Mouse (Mus musculus) gastrocnemius, postnatal 36 days (tissue): Measurements from ENCODE around the gene Mettl14. TPM values are rescaled to one million over a fixed set of nuclear protein-coding genes. Genes with fewer than 3 reads are reported as not detected.

Source experiments
- DNase-seq, 2 experiments: peaks; one replicate each; pipeline ENCODE4 v3.0.0; 2022
- intact Hi-C: fragments of 180-260 bp; cut with DNase I; formaldehyde crosslinking; loops from one replicate; pipeline ENCODE4 v1.15.1; 2025
- long read RNA-seq, 2 experiments: library from polyadenylated mRNA; stranded (forward); transcript quantifications; one replicate each; pipeline ENCODE4 v2.0.0; 2021
- total RNA-seq, 2 experiments: library from RNA; stranded (reverse); gene quantifications; 2 replicates each; pipeline ENCODE4 v1.2.3; 2021

The Mettl14 gene
- total RNA-seq = 1 to 10 TPM; 6.7 to 8.0 TPM
- long read RNA-seq, experiment 1, partial matches to known transcripts = 1 of 10 reads
- long read RNA-seq, experiment 1, other reads (novel, unspliced or antisense) = 8 of 10 reads
- long read RNA-seq, experiment 2, partial matches to known transcripts = 0 of 21 reads
- long read RNA-seq, experiment 2, other reads (novel, unspliced or antisense) = 19 of 21 reads

DNA sequence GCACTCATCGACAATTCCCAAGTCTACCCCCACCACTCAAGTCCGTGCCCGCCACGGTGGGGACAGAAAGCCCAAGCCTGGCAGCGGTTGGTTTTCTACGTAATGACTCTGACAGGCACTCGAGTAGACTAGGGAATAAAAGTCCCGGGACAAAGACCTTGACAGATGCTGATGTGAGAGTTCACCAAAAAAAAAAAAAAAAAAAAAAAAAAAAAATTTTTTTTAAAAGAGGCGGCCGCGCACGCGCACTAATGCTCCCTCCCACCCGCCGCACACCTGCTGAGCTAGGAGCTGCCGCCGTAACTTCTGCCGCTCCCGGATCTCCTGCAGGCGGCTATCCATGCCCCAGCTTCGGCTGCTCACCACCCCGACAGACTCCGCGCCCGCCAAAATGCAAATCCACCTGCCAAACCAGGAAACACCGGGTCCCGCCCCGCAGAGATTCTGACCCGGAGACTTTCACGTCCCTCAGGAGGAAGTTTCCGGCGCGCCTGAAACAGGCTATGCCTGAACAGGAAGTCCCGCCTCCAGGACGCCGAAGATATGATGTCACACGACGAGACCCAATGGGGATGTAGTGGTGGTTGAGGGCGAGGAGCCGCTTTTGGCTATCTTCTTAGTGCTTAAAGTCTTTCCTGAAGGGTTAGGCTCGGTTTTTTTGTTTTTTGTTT is at the start of gene Mettl14:
Gene Mettl14 (minus strand): TSS at position 623 of the 671 bp plus-strand sequence.
- intact Hi-C loops = loop anchor here (5.0 kb wide), 1 partner anchor 122 kb away; no protein-coding TSS in a partner anchor
- DNase-seq = peak; percentile 89 to 94

DNA sequence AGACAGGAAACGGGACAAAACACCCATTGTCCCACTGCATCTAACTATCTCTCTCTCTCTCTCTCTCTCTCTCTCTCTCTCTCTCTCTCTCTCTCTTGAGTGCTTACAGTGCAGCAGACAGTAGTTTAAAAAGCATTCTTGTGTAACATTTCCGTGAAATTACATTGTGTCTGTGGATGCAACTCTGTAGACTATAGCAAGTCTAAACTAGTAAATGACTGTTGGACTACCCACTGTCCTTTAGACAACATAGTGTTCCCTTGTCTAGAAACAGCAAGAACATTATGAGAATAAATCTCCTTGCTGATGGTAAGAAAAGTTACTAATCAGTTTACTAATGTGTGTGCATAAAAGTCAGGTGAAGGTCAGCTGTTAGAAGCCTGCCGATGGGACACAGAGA is 47.5 kb upstream of the Mettl14 start:
- intact Hi-C loops = no loop called here
- no peak for DNase-seq

DNA sequence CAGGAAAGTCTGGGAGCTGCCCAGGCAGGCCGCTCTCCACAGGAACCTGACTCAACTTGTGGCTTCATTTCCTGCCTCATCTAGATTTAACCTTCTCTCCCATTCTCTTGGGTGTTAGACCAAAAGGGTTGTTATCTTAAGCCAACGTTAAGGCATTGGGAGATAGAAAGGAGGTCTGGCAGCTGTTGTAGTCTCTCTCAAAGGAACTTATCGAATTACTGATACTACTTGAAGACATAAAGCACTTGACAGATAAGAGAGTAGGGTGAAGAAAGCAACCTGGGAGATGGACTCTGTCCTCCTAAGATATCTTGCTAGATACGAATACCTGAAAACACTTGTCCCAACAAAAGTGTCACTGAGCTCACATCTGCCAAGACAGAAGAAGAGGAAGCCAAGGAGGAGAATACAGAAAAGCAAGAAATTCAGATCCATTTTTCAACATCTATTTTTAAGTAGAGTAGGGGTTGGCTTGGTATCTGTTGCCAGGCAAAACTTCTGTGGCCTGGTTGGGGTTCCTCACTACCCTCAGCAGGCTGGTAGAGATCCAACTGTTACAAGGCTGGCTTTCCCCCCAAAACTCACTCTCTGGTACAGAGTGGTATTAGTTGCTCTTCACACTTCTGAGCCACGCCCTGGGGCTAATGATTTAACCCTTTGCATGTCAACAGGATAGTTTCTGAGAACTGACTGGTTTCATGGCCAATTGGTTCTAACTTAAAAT is 46.2 kb upstream of the Mettl14 start:
- intact Hi-C loops = no loop called here
- no peak for DNase-seq

DNA sequence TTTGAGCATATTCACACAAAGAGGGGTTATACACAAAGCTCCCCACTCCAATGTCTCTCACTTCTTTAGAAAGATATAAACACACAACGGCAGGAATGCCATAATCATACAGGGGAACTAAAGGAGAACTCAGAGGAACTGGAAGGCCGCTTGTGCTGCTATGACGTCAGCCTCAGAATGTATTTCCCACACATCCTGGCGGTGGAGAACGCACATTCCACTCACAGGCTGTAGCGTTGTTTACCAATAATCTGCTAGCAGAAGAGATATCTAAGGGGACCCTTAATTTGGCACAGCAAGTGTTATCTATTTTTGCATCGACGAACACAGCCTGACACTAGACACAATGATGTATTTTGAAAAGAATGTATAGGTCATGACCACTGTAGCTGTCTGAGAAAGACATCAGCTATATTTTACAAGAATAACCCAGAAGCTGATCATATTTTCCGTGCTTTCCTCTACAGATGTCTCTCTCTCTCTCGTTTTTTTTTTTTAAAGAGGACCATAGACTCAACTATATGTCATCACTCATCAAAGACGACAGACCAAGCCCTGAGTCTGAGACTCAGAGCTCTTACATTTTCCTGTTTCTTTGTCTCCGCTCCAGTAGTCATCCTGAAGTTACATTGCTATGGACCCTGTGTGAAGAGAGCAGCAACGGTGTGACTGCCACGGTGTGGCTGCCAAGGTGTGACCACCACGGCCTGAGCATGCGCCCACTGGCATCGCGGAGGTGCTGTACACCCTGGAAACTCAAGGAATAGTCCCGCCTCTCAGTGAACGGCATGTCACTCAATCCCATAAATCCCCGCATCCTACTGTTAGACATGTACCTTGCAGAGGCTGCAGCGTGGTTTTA is 43.9 kb upstream of the Mettl14 start:
- no peak for DNase-seq
- intact Hi-C loops = no loop called here

DNA sequence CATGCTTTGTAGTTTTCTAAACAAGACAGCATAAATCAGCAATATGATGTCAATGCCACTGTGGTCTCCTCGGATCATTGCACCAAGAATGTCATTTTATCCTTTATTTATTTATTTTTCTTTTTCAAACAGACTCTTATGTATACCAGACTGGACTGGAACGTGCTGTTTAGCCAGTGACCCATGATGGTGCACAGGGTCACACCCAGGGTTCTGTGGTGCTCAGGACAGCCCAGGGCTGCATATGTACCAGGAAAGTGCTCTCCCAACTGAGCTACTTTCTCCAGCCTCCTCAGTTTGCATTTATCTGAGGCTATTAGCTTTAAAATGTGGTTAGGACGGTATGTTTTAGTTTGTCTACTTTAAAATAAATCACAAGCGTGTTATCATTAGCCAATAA is 42.1 kb upstream of the Mettl14 start:
- intact Hi-C loops = no loop called here
- no peak for DNase-seq

GRCm38 (mm10) chr3:123425647-123426046 is 39.7 kb upstream of the Mettl14 start:
- no peak for DNase-seq
- intact Hi-C loops = no loop called here

DNA sequence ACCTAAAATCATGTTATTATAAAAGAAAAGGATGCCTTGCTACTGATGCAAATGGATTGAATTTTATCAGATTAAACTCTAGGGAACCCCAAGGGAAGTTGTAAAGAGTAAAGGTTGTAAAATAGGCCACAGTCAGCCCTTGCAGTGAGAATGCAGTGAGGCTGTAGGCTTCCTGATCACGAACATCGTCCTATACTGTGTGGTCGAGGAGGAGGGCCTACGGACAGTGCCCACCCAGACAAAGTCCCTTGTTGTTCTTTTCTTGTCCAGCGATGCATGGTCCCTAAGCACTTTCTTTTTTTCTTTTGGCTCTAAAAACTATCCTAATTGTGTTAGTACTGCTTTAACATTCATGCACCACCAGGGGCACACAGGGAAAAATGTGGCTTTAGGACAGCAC is 27.3 kb upstream of the Mettl14 start:
- no peak for DNase-seq
- intact Hi-C loops = no loop called here

GRCm38 (mm10) chr3:123411821-123412578 is 26.1 kb upstream of the Mettl14 start:
- no peak for DNase-seq
- intact Hi-C loops = no loop called here

GRCm38 (mm10) chr3:123404945-123405344 is 19.0 kb upstream of the Mettl14 start:
- intact Hi-C loops = no loop called here
- no peak for DNase-seq

DNA sequence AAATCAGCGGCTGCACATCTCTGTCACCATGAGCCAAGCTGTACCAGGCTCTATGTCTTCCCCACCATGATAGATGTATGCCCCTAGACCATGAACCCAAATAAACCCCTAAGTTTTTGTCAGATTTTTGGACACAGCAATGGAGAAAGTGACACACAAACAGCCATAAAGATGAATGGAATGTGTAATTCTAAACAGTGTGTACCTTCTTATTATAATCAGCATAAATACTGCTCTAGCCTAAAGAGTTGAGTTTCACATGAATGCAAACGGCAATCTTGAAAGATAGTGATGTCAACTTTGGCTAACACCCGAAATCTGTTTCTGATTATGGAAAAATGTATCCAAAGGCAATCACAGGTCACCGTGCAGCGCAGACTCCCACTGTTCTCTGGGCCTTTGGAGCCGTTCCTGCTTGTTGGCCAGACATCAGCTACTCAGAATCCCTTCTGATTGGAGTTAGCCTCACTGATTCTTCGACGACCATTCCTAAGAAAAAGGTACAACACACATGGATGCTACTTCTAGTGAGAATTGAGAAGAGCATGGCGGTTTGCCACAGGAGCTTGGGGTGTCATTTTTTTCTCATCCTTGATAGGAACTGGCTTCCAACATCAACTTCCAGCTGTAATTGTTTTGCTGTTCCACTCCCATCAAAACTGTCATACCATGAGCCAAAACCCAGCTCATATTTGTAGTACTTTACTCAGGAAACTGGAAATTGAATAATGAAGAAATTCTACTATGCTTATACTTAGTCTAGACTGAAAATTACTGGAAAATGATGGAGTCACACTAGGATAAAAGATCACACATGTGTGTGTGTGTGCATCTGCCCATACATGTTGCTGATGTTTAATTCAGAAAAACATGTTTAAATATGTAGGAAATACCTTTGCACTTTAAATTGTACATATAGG is 11.9 kb upstream of the Mettl14 start:
- intact Hi-C loops = no loop called here
- DNase-seq = no peak

DNA sequence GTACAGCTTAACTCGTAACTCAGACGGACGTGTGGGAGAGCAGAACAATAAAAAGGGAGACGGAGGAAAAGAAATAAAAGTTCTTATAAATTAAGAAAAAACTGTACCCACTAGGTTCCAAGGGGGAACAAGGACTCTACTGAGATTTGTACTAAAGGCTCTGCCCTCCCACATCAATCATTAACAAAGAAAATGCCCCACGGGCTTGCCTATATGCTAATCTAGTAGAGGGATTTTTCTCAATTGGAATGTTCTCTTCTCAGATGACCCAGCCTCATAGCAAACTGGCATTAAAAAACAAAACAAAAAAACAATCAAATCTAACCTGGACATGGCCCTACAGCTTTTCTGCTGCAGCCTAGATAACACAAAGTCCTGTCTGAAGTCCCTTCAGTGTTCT is 9.7 kb upstream of the Mettl14 start:
- DNase-seq = no peak
- intact Hi-C loops = no loop called here

DNA sequence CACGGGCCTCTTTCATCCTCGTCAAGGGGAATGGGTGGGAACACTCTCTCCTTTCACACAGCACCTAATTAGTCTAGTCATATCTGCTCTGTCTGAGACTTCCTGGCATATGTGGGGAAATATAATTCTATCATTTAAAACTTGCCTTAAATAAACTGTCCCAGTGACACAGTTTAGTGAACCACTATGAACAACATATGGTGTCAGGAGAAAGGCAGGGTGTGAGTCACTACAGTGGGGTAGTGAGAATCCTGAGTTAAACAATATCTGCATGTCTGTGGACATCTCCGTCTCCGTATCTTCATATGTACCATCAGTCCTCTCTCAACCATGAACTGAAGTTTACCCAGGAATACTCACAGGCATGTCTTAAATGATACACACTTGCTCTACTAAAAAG is 5.3 kb upstream of the Mettl14 start:
- intact Hi-C loops = no loop called here
- no peak for DNase-seq

- intact Hi-C loops = loop anchor here (5.0 kb wide), 1 partner anchor 121 kb away; no protein-coding TSS in a partner anchor
- peak in 1 of 2 experiments; percentile 19 for DNase-seq
Observed at GRCm38 (mm10) chr3:123386157-123386780, 361 bp upstream of the Mettl14 start.

- DNase-seq = no peak
- intact Hi-C loops = loop anchor here (5.0 kb wide), 1 partner anchor 122 kb away; no protein-coding TSS in a partner anchor
Observed at GRCm38 (mm10) chr3:123385118-123385485, 806 bp downstream of the Mettl14 start.

- intact Hi-C loops = no loop called here
- DNase-seq = no peak
Observed at GRCm38 (mm10) chr3:123384435-123384834, 1.5 kb downstream of the Mettl14 start.

GRCm38 (mm10) chr3:123376562-123376961 is 9.3 kb downstream of the Mettl14 start:
- intact Hi-C loops = no loop called here
- no peak for DNase-seq

DNA sequence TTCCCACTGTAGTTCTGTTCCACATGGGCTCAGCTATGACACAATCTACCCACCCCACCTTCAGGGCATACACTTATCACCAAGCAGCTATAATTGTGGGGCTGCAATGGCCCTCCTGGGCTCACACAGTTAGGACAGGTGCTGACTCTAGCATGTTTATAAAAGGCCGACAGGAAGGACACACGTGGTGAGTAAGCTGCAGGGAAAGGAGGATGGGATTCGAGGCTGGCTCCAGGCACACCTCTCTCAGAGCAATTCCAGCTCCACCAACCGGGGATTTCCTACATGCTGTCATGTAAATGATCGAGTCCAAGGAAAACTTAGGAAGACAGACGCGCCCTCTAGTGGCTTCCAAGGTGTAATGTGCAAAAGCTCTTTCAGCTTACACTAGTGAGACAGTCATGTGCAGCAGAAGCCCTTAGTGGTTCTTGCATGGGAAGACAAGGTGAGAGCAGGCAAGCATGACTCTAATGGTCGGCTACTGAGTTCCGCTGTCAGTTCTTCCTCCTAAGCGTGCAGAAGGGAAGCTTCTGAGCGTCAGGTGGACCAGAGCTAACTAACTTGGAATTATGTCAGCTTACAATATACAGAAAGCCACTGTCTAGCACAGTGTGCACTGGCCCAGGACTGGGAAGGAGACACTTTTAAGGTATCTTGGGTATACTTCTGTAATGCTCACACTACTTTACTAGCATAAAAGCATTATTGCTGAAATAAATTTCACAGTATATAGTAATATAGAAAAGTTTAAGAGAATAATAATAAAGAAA is 14.0 kb downstream of the Mettl14 start:
- DNase-seq = peak; percentile 38 to 56
- intact Hi-C loops = no loop called here

- no peak for DNase-seq
- intact Hi-C loops = no loop called here
Observed at GRCm38 (mm10) chr3:123370927-123371326, 15.0 kb downstream of the Mettl14 start.
